Mouse (Mus musculus) intestine, postnatal 0 days (tissue): ENCODE measurements around the gene Csrp3. TPM values are rescaled to one million over a fixed set of nuclear protein-coding genes. Genes with fewer than 3 reads are reported as not detected.

Source experiments
- ATAC-seq: fragments of 200-750 bp; cut with Nextera tagmentation; 2 replicates; pipeline ENCODE4 v1.8.0; 2017; ENCODE audit warnings: mild to moderate bottlenecking, moderate TSS enrichment, moderate library complexity
- H3K27ac ChIP-seq: fragments of 300-500 bp; sonication (generic); 2 replicates; pipeline ENCODE4 v1.5.1; 2014; ENCODE audit warnings: mild to moderate bottlenecking, low read depth, low read length, moderate library complexity
- H3K27me3 ChIP-seq: fragments of 300-500 bp; sonication (generic); replicated peaks from 2 replicates; pipeline ENCODE4 v1.6.1; 2014; ENCODE audit warnings: low read length, mixed read lengths; ENCODE audit not compliant: control insufficient read depth, insufficient read depth
- H3K36me3 ChIP-seq: fragments of 300-500 bp; sonication (generic); 2 replicates; pipeline ENCODE4 v1.6.1; 2014; ENCODE audit warnings: mild to moderate bottlenecking, moderate library complexity; ENCODE audit not compliant: control insufficient read depth, insufficient read depth
- H3K4me1 ChIP-seq: fragments of 300-500 bp; sonication (generic); replicated peaks from 2 replicates; pipeline ENCODE4 v1.6.1; 2014; ENCODE audit warnings: antibody characterized with exemption, low read length, mixed read lengths; ENCODE audit not compliant: control insufficient read depth, insufficient read depth
- H3K4me2 ChIP-seq: fragments of 300-500 bp; sonication (generic); replicated peaks from 2 replicates; pipeline ENCODE4 v1.6.1; 2014; ENCODE audit warnings: low read depth, mild to moderate bottlenecking, moderate library complexity
- H3K4me3 ChIP-seq: fragments of 300-500 bp; sonication (generic); 2 replicates; pipeline ENCODE4 v1.5.1; 2014; ENCODE audit warnings: low read depth, low read length
- H3K9ac ChIP-seq: fragments of 300-500 bp; sonication (generic); 2 replicates; pipeline ENCODE4 v1.6.1; 2014; ENCODE audit warnings: mild to moderate bottlenecking, low read depth, low read length
- H3K9me3 ChIP-seq: fragments of 300-500 bp; sonication (generic); 2 replicates; pipeline ENCODE4 v1.6.1; 2016; ENCODE audit warnings: mixed run types; ENCODE audit not compliant: control insufficient read depth
- CTCF ChIP-seq: sonication (generic); IDR thresholded peaks from 2 replicates; pipeline ENCODE4 v1.5.1; 2016; ENCODE audit warnings: low read depth, mild to moderate bottlenecking, control low read depth, antibody characterized with exemption, moderate library complexity
- WGBS: fragments of 180-500 bp; shearing (Covaris S2); extraction: QIAGEN DNeasy Blood & Tissue Kit; methylation state at CpG from one replicate; pipeline ENCODE4 v1.1.7; 2014; 5-methylcytosine and 5-hydroxymethylcytosine counted together
- polyA plus RNA-seq: library from polyadenylated mRNA; unstranded; fragments of >200 nt; fragmentation: Nextera tagmentation; extraction: Ambion mirVana; gene quantifications from 2 replicates; pipeline ENCODE4 v1.2.1, GENCODE M21; 2015

Csrp3 gene
- polyA plus RNA-seq, 1 experiment from 2014 or later: 5.8 TPM

DNA sequence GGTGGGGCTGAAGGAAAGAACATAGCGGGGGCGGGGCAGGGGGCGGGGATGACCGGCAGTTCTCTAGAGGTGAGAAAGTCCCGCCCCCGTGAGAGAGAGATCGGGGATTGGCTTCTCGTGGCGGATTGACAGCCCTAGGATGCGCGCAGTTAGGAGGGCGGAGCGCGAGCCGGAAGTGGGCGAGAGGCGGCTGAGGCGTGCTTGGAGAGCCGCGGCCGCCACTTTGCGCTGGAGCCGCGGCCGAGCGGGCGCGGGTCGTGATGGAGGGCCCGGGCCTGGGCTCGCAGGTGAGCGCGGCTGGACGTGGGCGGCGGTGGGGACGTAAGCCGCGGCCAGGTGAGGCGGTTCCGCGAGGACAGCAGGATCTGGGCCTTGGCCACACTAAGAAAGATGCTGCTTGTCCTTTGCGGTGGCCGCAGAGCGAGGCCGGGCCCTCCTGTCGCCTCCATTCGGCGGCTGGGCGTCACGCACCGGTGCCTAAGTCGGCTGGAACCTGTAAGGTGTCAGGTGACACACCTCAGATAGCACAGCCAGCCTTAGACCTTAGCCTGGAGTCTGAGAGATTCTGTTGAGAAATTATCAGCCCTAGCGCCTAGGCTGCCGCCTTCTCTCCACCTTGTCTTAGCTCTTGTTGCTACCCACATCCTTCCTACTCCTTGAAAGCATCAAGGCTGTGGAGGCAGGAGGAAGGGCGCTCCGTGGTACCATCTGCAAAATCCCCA lies 58.8 kb downstream of the Csrp3 start, which contains the start of gene Zdhhc13:
Gene Zdhhc13 (plus strand): TSS at position 153 of the 722 bp plus-strand sequence.
- Histone ChIP-seq H3K4me2 (peak within 1 kb of the TSS; percentile 87), H3K36me3 (no peaks in the 10 kb centered on the region), H3K27me3 (no peaks in the 10 kb centered on the region), H3K9ac (peak within 1 kb of the TSS; percentile 83), H3K9me3 (no peaks in the 10 kb centered on the region), H3K4me3 (peak within 1 kb of the TSS; percentile 72), H3K4me1 (0 out of 2 replicates have a peak, but pooled peaks cover 7% of the 10 kb centered on the region), H3K27ac (peak within 1 kb of the TSS; percentile 96)
- TF ChIP-seq CTCF: peak; percentile 20
- under 1% methylated on average over 57 of the region's 57 CpGs for WGBS
- ATAC-seq: peak; percentile 99

DNA sequence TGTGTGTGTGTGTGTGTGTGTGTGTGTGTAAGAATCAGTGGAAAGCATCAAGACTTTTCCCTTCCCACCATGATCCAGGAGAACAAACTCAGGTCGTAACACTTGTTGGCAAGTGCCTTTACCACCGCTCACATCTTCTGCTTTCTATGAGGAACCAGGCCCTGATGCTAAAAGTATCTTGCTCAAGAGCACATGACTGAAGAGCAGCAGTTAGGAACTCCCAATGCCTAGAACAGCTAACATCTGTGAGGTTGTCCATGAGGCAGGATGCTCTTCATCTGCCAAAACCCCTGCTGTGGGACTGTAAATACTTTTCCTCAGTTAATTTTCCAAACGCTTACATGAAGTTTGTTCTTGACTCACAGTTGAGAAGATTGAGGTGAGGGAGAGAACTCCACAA lies 59.5 kb downstream of the Csrp3 start:
- 56% methylated on average over 3 of the region's 3 CpGs for WGBS
- H3K4me1 ChIP-seq: 0 out of 2 replicates have a peak, but pooled peaks cover 7% of the 10 kb centered on the region
- H3K4me3 ChIP-seq: peak overlapping the region; percentile 72; the same call in 1 of the 2 replicates
- no peaks in the 10 kb centered on the region for H3K36me3 ChIP-seq
- peak overlapping the region; percentile 15; the same call in 1 of the 2 replicates for H3K27ac ChIP-seq
- no peaks in the 10 kb centered on the region for H3K9me3 ChIP-seq
- no peak for TF ChIP-seq CTCF
- no peaks in the 10 kb centered on the region for H3K27me3 ChIP-seq
- peak; percentile 4; the same call in 1 of the 2 replicates for ATAC-seq
- no peak overlapping the region for H3K9ac ChIP-seq
- peak overlapping the region; percentile 87 for H3K4me2 ChIP-seq

DNA sequence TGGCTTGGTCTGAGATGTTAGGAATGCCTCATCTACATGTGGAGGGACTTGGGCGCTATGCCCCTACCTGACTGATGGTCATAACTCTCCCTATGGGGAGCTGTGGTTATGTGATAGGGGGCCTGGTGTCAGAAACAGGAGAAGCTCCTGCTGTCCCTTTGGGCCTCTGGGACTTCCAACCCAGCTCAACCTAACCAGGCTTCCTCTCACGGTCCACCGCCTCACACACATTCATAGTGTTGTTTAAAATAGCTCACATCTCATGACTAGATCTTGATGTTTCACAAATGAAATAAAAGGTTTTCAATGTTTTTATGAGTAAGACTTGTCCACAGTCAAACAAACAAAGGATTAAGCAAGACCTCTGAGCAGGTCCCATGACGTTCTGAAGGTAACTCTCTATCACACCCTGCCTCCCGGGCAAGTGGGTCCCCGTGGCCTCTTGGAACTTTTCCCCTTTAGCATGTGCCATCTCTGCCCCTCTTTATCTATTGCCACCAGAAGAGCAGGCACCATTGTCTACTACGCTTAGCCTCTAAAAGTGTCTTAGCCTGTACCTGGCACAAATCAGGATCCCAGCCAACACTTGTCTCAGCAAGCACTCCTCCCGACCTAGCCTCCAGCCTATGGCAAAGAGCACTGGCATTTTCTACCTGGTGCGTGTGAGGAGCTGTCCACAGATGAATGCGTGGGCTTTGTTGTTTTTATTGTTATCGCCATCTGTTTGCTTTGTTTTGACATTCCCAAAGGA lies 62.9 kb downstream of the Csrp3 start:
- ATAC-seq: no peak

DNA sequence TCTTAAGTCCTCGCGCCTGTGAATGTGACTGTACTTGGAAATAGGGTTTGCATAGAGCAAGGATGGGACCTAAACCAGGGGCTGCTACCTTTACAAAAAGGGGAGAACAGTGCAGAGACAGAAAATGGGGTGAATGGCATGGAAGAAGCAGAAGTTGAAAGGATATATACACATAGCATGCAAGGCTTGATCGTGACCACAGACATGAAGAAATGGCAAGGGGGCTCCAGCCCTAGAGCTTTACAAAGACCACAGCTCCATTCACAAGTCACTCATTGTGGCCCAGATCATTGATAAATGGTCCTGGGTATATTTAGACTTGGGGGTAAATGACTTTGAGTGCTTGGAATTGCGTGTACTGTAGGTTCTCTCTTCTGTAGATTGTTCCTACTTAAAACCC lies 65.4 kb downstream of the Csrp3 start:
- Histone ChIP-seq H3K9ac (no peak overlapping the region), H3K9me3 (no peaks in the 10 kb centered on the region), H3K27ac (no peak overlapping the region), H3K4me3 (no peak overlapping the region), H3K27me3 (no peaks in the 10 kb centered on the region), H3K4me1 (no peaks in the 10 kb centered on the region), H3K4me2 (no peak overlapping the region), H3K36me3 (no peaks in the 10 kb centered on the region)
- TF ChIP-seq CTCF: no peak
- ATAC-seq: no peak
- 80% methylated on average over 4 of the region's 4 CpGs for WGBS

More for the DNA sequence above, 62.9 kb downstream of the Csrp3 start:
- no peaks in the 10 kb centered on the region for H3K27me3 ChIP-seq
- no peak overlapping the region for H3K27ac ChIP-seq
- no peak overlapping the region for H3K9ac ChIP-seq
- H3K4me3 ChIP-seq: no peak overlapping the region
- no peak overlapping the region for H3K4me2 ChIP-seq
- TF ChIP-seq CTCF: no peak
- no peaks in the 10 kb centered on the region for H3K36me3 ChIP-seq
- no peaks in the 10 kb centered on the region for H3K9me3 ChIP-seq
- 0 out of 2 replicates have a peak, but pooled peaks cover 5% of the 10 kb centered on the region for H3K4me1 ChIP-seq
- WGBS: 75% methylated on average over 11 of the region's 11 CpGs

Other genes with a start within 250 kb of the Csrp3 start
- gene Mrgprb3, start 204.2 kb downstream of the Csrp3 start, polyA plus RNA-seq: not detected in 2 replicates
- 25.2 and 29.8 TPM in 2 replicates for gene Zdhhc13, start 59.0 kb downstream of the Csrp3 start, polyA plus RNA-seq
- gene E2f8, start 33.6 kb upstream of the Csrp3 start, polyA plus RNA-seq: 15.7 and 18.1 TPM in 2 replicates
- gene Nav2, start 60.7 kb upstream of the Csrp3 start, polyA plus RNA-seq: 5.8 and 8.4 TPM in 2 replicates